Mouse (Mus musculus): ENCODE results near the gene Slc25a34.

The Slc25a34 gene

GRCm38 (mm10) chr4:141617863-141618564, 5.6 kb downstream of the Slc25a34 start:
- DNase-seq (ENCODE audit: low spot score): no peak

GRCm38 (mm10) chr4:141617299-141617698, 6.3 kb downstream of the Slc25a34 start:
- DNase-seq (ENCODE audit: low spot score): peak; percentile 82

DNA sequence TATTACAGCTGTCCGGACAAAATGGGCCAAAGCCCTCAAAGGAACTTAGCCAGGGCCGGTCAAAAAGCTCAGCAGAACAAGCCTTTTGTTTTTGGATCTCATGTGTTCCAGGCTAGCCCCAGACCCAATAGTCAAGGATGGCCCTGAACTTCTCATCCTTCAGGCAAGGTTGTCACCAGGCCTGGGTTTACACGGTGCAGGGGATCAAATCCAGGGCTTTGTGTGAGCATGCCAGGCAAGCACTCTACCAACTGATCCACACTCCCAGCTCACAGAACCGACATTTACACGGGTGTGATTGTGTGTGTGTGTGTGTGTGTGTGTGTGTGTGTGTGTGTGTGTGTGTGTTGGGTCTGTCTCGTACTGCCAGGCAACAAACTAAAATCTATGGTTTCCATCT, 6.8 kb downstream of the Slc25a34 start:
- DNase-seq (ENCODE audit: low spot score): no peak

DNA sequence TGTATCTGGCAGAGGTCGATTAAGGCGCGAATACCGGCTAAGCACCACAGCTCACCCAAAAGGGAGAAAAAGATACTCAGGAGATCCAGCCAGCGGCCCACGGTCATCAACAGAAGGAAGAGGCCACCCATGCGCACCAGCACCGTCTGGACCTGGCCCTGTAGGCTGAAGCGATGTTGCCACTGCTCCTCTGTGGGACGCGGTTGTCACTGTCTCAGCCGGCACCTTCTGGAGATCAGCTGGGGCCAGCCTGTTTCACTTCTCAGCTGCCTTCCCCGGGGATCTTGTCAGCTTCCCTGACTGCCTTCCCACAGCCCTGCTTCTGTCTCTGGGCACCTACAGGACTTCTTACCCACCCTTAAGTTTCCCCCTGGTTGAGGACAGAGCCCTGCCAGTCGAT, 8.7 kb downstream of the Slc25a34 start:
- no peak for DNase-seq (ENCODE audit: low spot score)

GRCm38 (mm10) chr4:141609538-141609937, 14.1 kb downstream of the Slc25a34 start:
- DNase-seq (ENCODE audit: low spot score): no peak

DNA sequence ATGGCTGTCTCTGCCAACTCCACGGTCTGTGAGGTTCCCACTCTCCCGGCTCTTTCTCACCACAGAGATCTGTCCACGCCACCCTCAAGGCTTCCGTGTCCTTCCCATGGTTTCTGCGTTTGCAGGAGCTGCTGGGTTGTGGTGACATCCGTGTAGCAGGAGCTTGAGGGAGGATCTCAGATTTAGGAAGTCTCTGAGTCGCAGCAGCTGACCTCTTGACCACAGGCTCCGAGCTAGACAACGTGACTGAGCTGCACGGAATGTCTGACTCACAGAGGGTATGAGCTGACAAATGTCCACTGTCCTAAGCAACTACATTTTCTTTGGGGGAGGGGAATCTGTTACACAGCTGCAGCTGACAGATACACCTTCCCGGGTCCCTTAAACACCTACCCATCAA, 17.8 kb downstream of the Slc25a34 start, which contains the start of gene Fblim1:
Gene Fblim1 (minus strand): TSS at position 236 of the 400 bp plus-strand sequence.
- no peak for DNase-seq (ENCODE audit: low spot score)

DNA sequence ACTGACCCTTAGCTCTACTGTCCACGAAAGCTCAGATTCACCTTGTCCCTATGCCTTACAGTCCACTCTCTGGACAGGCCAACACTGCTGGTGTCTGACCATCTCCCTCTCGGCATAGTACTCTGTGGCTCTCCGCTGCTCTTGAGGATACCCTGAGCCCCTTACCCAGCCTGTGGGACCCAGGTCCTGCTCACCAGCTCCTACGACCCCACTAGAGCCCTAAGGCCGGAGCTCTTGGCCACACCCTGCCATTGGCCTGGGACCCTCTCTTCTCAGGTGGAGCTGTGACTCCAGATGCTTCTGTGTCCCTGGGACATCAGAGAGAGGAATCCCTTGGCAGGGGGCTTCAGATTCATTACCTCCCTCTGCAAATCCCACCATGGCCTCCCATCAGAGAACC, 18.2 kb downstream of the Slc25a34 start:
- DNase-seq (ENCODE audit: low spot score): no peak

GRCm38 (mm10) chr4:141604493-141604892, 19.1 kb downstream of the Slc25a34 start:
- no peak for DNase-seq (ENCODE audit: low spot score)

DNA sequence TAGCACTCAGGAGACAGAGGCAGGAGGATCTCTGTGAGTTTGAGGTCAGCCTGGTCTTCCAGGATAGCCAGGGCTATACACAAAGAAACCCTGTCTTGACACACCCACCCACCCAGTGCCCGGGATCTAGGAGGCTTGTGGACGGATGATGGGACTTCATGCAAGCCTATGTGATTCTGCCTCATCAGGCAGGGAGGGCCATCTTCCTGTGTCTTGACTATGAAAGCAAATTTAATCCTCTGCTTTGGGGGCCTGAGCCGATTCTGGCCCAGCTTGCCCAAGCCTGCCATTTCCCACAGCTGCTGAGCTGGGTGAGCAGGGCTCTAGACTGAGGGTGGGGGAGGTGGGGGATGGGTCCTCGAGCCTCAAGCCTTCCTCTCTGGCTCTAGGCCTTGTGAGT, 19.7 kb downstream of the Slc25a34 start:
- no peak for DNase-seq (ENCODE audit: low spot score)

DNA sequence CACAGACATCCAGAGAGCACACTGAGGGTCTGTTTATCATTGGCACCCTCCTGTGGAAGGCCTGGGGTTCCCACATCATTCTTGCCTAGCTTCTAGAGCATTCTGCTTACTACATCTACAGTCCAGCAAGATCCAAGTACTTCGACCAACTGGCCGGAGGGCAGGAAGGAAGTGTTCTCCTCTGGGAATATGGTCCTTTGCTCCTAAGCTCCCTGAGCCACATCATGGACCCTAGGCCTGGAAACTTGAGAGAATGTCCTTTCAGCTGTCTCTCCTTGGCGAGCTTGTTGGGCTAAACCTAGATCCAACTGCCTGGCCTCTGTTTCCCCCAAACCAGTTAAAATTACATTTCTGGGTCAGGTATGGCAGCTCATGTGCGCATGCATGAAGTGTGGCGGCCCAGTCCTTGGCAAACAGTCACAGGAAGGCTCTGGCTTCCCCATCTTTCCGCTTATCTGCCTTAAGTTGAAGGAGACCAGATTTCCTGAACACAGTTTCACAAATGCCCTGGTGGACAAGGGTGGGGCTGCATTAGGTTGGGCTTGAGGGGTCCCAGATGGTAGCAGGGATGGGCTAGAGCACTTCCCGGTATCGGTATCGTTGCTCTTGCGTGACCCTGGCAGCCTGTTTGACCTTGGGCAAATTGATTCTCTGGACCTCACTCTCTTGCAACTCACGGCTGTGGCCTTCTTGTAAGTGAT, 20.9 kb downstream of the Slc25a34 start:
- no peak for DNase-seq (ENCODE audit: low spot score)

GRCm38 (mm10) chr4:141601148-141601862, 22.3 kb downstream of the Slc25a34 start:
- DNase-seq (ENCODE audit: low spot score): no peak

- no peak for DNase-seq (ENCODE audit: low spot score)
Measured at GRCm38 (mm10) chr4:141600364-141600763, 23.3 kb downstream of the Slc25a34 start.

- peak; percentile 34 for DNase-seq (ENCODE audit: low spot score)
Measured at GRCm38 (mm10) chr4:141599251-141600141, 24.1 kb downstream of the Slc25a34 start.

DNA sequence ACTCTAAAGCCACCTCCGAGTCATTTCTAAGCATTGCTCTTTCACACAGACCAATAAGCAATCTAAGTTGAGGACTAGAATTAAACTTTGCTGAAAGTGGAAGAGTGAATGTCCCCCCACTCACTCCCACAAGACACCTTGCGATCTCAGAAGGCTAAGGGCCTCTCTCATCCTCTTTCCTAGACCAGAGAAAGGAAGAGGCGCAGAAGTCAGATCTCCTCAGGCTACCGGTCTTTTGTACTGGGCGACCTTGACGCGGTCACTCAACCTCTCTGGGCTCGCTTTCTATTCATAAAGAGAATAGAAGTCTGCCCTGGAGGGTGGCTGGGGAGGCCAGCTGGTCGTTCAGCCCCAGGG, 24.7 kb downstream of the Slc25a34 start:
- DNase-seq (ENCODE audit: low spot score): no peak

DNA sequence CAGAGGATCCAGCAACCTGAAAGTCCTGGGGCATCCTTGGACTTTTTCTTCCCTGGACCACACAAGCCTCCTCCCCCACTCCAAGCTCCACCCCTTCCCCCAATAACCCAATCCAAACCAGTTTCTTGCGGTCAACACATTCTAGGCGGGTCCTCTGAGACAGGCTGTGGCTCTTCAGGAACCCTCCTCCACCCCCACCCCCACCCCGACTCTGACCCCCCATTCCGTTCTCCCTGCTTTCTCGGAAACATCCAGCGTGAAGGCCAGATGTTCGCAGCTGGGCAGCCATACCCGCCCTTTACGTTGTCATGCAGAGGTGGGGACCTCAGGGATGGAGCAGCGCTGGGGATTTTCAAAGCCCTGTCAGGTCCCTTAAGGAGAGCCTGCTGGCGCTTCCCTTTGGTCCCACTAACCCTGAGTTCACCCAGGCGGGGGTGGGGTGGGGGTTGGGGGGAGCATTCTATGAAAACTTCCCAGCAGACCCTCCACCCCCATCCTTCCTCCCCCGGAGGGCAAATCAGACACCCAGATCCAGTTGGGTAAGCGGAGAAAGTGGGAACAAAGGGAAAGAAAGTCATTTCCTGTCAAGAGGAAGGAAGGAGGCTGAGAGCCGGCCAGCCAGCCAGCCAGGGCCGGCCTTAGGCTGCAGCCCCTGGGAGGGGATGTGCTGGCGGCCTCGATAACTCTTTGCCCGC, 25.3 kb downstream of the Slc25a34 start:
- no peak for DNase-seq (ENCODE audit: low spot score)

DNA sequence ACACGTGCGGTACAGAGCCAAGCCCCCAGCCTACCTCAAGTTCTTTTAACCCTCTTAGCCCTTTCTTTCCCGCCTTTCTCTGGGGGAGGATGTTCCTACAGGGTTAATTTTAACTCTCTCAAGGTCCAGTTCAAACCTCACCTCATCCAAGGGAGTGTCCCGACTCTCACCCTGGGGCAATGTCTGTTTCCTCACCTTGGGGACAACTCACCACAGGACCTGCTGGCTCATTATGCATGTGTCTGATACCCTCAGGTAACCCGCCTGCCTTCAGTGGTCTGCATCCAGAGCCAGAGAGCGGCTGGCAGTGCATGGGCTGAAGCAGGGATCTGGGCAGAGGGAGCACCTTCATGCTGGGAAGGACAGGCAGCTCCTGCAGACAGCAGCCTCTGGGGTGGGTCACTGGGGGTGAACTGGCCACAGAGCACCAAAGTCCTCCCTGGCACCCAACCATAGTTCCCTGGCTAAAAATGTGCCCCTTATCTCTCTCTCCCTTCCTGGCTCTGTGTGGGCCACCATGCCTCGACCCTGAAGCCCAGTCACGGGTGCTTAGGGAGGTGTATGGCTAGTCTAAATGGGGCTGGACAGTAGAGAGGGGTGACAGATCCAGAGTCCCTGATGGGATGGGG, 26.8 kb downstream of the Slc25a34 start:
- no peak for DNase-seq (ENCODE audit: low spot score)

DNA sequence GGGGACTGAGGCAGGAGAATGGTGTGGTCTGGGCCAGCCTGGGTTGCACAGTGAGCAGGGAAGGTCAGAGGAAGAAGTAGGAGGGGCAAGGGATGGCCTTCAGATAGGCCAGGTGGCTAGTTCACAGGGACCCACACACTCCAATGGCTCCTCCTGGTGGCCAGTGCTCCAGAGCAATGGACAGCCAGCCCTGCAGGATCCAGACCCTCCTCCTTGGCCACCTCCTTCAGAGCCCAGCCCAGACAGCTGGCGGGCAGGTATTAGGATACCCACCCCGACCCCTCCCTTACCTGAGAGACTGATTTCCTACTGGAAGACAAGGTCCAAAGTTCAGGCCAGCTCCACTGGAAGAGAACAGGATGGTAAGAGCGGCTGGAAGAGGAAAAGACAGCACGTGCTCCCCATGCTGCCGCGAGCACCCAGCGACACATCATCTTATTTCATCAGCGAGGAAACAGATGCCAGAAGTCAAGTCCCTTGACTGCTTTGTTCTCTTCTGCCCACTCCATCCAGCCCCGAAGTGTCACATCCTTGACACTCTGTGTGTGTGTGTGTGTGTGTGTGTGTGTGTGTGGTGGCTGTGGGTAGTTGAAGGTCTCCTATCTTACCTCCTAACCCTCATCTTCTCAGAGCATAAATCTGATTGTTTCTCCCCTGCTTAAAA, 27.9 kb downstream of the Slc25a34 start:
- DNase-seq (ENCODE audit: low spot score): no peak

DNA sequence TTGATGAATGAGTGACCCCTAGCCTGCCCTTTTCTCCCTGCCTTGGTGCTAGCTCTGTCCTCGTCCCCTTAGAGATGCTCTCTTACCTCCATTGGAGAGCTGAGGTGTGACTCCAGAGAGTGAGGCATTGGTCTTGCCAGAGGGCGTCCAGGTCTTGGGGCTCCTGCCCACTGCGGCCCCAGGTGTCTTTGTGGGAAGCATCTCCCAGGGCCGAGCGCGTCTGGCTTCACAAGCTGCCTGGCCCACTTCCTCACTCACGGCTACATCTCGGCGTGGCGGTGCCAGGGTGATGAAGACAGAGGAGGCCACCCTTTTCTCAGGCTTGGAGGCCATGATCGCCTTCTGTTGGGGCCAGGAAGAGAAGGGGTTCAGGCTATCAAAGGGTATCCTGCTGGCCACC, 28.5 kb downstream of the Slc25a34 start:
- DNase-seq (ENCODE audit: low spot score): no peak

GRCm38 (mm10) chr4:141591547-141591946, 32.1 kb downstream of the Slc25a34 start:
- no peak for DNase-seq (ENCODE audit: low spot score)

DNA sequence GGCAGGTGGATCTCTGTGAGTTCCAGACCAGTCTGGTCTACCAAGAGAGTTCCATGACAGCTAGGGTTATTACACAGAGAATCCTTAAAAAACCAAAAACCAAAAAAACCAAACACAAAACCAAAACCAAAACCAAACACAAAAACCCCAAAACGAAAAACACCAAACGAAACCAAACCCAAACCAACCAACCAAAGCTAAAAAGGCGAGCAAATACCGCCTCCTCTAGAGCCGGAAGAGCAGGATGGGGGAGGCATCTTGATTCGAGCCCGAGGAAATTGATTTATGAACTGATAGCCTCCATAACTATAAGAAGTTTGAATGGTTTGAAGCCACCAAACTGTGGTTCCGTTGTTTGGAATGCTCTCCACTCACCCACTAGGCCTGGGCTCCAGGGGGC, 39.7 kb downstream of the Slc25a34 start:
- no peak for DNase-seq (ENCODE audit: low spot score)

Data from ovary, postnatal 36 days (tissue).